Mouse (Mus musculus) ES-E14 (cell line): ENCODE results near the gene Prr14.

Experiments used
- HCFC1 ChIP-seq: IDR thresholded peaks from 2 replicates; pipeline ENCODE4 v1.6.1; 2012; ENCODE audit warnings: low read length, inconsistent platforms, borderline replicate concordance; ENCODE audit not compliant: insufficient read depth
- ZC3H11A ChIP-seq: IDR thresholded peaks from 2 replicates; pipeline ENCODE4 v1.6.1; 2012; ENCODE audit warnings: low read depth, mild to moderate bottlenecking, inconsistent platforms, low read length, borderline replicate concordance
- ZNF384 ChIP-seq: IDR thresholded peaks from 2 replicates; pipeline ENCODE4 v1.6.1; 2012; ENCODE audit warnings: low read depth, low read length, inconsistent platforms

DNA sequence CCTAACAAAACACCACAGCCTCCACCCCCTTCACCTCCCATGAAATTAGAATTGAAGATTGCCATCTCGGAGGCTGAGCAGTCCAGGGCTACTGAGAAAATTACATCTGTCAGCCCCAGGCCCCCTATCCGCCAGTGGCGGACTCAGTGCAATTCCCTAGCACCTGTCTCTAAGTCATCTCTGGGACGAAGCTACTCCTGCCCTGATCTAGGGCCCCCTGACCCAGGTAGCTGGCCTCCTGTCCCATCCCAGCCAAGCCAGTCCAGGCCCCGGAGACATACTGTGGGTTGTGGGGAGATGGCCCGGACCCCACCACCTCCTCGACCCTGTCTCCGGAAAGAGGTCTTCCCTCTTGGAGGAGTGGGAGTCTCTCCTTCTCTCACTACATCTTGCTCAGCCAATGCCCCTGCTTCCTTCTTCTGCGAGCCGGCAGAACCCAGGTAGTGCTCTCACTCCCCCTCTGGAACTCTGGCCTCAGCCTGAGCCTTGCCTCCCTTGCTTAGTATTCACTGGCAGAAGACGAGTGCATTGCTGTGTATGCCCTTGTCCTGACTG is 15.9 kb downstream of the Prr14 start:
- no peak for TF ChIP-seq HCFC1
- TF ChIP-seq ZNF384 = no peak
- no peak for TF ChIP-seq ZC3H11A
